Comparison of ENCODE assay signal across 15 mouse cellular contexts in genomic region chr16:97701871-97702270, GRCm38 (mm10).
DNase-seq lines count a peak whose midpoint lies in the region; ATAC-seq lines count a peak whose summit lies in the region.
"Had no signal": no experiment of that assay in that cellular context is flagged by ENCODE, and none has a peak within 500 bp of the region (broad histone marks: within the 10 kb centered on the region; RNA-seq: fewer than 3 reads in every experiment).

No protein-coding gene starts in this region.

- WGBS in hindbrain, embryonic 14.5 days: 69% methylated on average over 1 of the region's 1 CpGs
- 50% methylated on average over 1 of the region's 1 CpGs for whole genome bisulfite sequencing in hindbrain, embryonic 12.5 days

- no peaks in the 10 kb centered on the region for H3K9me3 ChIP-seq in hindbrain, embryonic 14.5 days (ENCODE audit: control insufficient read depth, low read length)
- no peaks in the 10 kb centered on the region for H3K9me3 ChIP-seq in hindbrain, embryonic 12.5 days (replicated peaks)
- H3K9me3 ChIP-seq: limb, embryonic 13.5 days; midbrain, embryonic 13.5 days; neural tube, embryonic 12.5 days; stomach, embryonic 15.5 days had no signal

- H3K36me3 ChIP-seq in hindbrain, embryonic 14.5 days (replicated peaks; ENCODE audit: control insufficient read depth, insufficient read depth): no peaks in the 10 kb centered on the region
- H3K36me3 ChIP-seq in hindbrain, embryonic 12.5 days: no peaks in the 10 kb centered on the region
- H3K36me3 ChIP-seq: limb, embryonic 13.5 days; midbrain, embryonic 13.5 days; neural tube, embryonic 12.5 days; stomach, embryonic 15.5 days had no signal

- no peaks in the 10 kb centered on the region for H3K27me3 ChIP-seq in hindbrain, embryonic 14.5 days (ENCODE audit: control insufficient read depth, insufficient read depth, low read length)
- no peaks in the 10 kb centered on the region for H3K27me3 ChIP-seq in hindbrain, embryonic 12.5 days
- H3K27me3 ChIP-seq: limb, embryonic 13.5 days; midbrain, embryonic 13.5 days; neural tube, embryonic 12.5 days; stomach, embryonic 15.5 days had no signal

- H3K4me1 ChIP-seq in hindbrain, embryonic 14.5 days (replicated peaks; ENCODE audit: control insufficient read depth, insufficient read depth, low read length): no peaks in the 10 kb centered on the region
- H3K4me1 ChIP-seq in hindbrain, embryonic 12.5 days: no peaks in the 10 kb centered on the region
- H3K4me1 ChIP-seq: limb, embryonic 13.5 days; midbrain, embryonic 13.5 days; neural tube, embryonic 12.5 days; stomach, embryonic 15.5 days had no signal

- no peak overlapping the region for H3K9ac ChIP-seq in hindbrain, embryonic 14.5 days
- H3K9ac ChIP-seq in hindbrain, embryonic 12.5 days: no peak overlapping the region
- H3K9ac ChIP-seq: limb, embryonic 13.5 days; midbrain, embryonic 13.5 days; neural tube, embryonic 12.5 days; stomach, embryonic 15.5 days had no signal

- DNase-seq in hindbrain, embryonic 14.5 days (ENCODE audit: low spot score): no peak
- DNase-seq in retina, postnatal 1 day: peak; percentile 9
- DNase-seq in retina, embryonic 14.5 days (ENCODE audit: low spot score): no peak
- DNase-seq in cerebellum, postnatal 10 days: peak; percentile 61 to 78
- DNase-seq in embryo, embryonic 9.5 days (ENCODE audit: extremely low spot score): no peak
- DNase-seq: gastrocnemius, postnatal 25 days; lung, postnatal 4 days; thymus, postnatal 25 days had no signal

- no peak overlapping the region for H3K4me3 ChIP-seq in hindbrain, embryonic 14.5 days (replicated peaks; ENCODE audit: low read length)
- H3K4me3 ChIP-seq in hindbrain, embryonic 12.5 days: no peak overlapping the region
- H3K4me3 ChIP-seq: erythroblast, embryonic 14.5 days; limb, embryonic 13.5 days; midbrain, embryonic 13.5 days; neural tube, embryonic 12.5 days; stomach, embryonic 15.5 days had no signal

- no peak overlapping the region for H3K4me2 ChIP-seq in hindbrain, embryonic 14.5 days (replicated peaks)
- no peak overlapping the region for H3K4me2 ChIP-seq in hindbrain, embryonic 12.5 days (replicated peaks)
- H3K4me2 ChIP-seq: limb, embryonic 13.5 days; midbrain, embryonic 13.5 days; neural tube, embryonic 12.5 days; stomach, embryonic 15.5 days had no signal

- no peak overlapping the region for H3K27ac ChIP-seq in hindbrain, embryonic 14.5 days
- H3K27ac ChIP-seq in hindbrain, embryonic 12.5 days: no peak overlapping the region
- H3K27ac ChIP-seq: limb, embryonic 13.5 days; midbrain, embryonic 13.5 days; neural tube, embryonic 12.5 days; stomach, embryonic 15.5 days had no signal

- peak; percentile 43; the same call in 1 of the 2 replicates for ATAC-seq in hindbrain, embryonic 14.5 days (ENCODE audit: low FRiP score)
- ATAC-seq in hindbrain, embryonic 12.5 days (ENCODE audit: low FRiP score): no peak
- ATAC-seq in activated CD4-positive, CD25-positive, alpha-beta regulatory T cell, adult 4 months: no peak
- ATAC-seq: midbrain, embryonic 13.5 days had no signal

Comparison
In these comparisons a context has a peak if more than half of its experiments do, and no peak if none do; other contexts are left out.
1. DNase-seq: peak in retina, postnatal 1 day (single experiment) and cerebellum, postnatal 10 days (2 of 2); none in hindbrain, embryonic 14.5 days (single experiment), retina, embryonic 14.5 days (single experiment) and embryo, embryonic 9.5 days (single experiment).